Mouse (Mus musculus) hindbrain, embryonic 13.5 days (tissue): ENCODE measurements around the gene Snx25. TPM values are rescaled to one million over a fixed set of nuclear protein-coding genes. Genes with fewer than 3 reads are reported as not detected.
"Not testable (repeated sequence)": the region's sequence is repeated elsewhere in the genome, so short reads cannot be mapped to it uniquely, and the experiment has no call there.

Experiments
- ATAC-seq: fragments of 200-750 bp; cut with Nextera tagmentation; 2 replicates; pipeline ENCODE4 v1.8.0; 2017; ENCODE audit warnings: moderate TSS enrichment; ENCODE audit not compliant: low FRiP score
- H3K27ac ChIP-seq: fragments of 300-500 bp; sonication (generic); 2 replicates; pipeline ENCODE4 v1.5.1; 2015; ENCODE audit warnings: inconsistent platforms, mild to moderate bottlenecking, moderate library complexity
- H3K27me3 ChIP-seq: fragments of 300-500 bp; sonication (generic); 2 replicates; pipeline ENCODE4 v1.6.1; 2015; ENCODE audit warnings: mild to moderate bottlenecking, inconsistent platforms
- H3K36me3 ChIP-seq: fragments of 300-500 bp; sonication (generic); 2 replicates; pipeline ENCODE4 v1.6.1; 2015; ENCODE audit warnings: mild to moderate bottlenecking, inconsistent platforms
- H3K4me1 ChIP-seq: fragments of 300-500 bp; sonication (generic); replicated peaks from 2 replicates; pipeline ENCODE4 v1.6.1; 2015; ENCODE audit warnings: inconsistent platforms
- H3K4me2 ChIP-seq: fragments of 300-500 bp; sonication (generic); 2 replicates; pipeline ENCODE4 v1.6.1; 2015; ENCODE audit warnings: inconsistent platforms, mild to moderate bottlenecking, moderate library complexity
- H3K4me3 ChIP-seq: fragments of 300-500 bp; sonication (generic); 2 replicates; pipeline ENCODE4 v1.5.1; 2015; ENCODE audit warnings: mild to moderate bottlenecking, inconsistent platforms
- H3K9ac ChIP-seq: fragments of 300-500 bp; sonication (generic); 2 replicates; pipeline ENCODE4 v1.6.1; 2015; ENCODE audit warnings: mild to moderate bottlenecking, inconsistent platforms
- H3K9me3 ChIP-seq: fragments of 300-500 bp; sonication (generic); 2 replicates; pipeline ENCODE4 v1.6.1; 2016; ENCODE audit warnings: inconsistent platforms
- WGBS: fragments of 180-500 bp; shearing (Covaris S2); methylation state at CpG from one replicate; pipeline ENCODE4 v1.1.7; 2015; 5-methylcytosine and 5-hydroxymethylcytosine counted together
- polyA plus RNA-seq: library from polyadenylated mRNA; unstranded; fragments of >200 nt; fragmentation: Nextera tagmentation; extraction: Ambion mirVana; gene quantifications from 2 replicates; pipeline ENCODE4 v1.2.1, GENCODE M21; 2015

Gene Snx25
- polyA plus RNA-seq, 1 experiment from 2014 or later, result 6.4 TPM

- no peak for ATAC-seq
- 92% methylated on average over 2 of the region's 2 CpGs for WGBS
- Histone ChIP-seq H3K27me3 (no peaks in the 10 kb centered on the region), H3K4me2 (no peak overlapping the region), H3K27ac (no peak overlapping the region), H3K4me3 (no peak overlapping the region), H3K4me1 (no peaks in the 10 kb centered on the region), H3K9ac (no peak overlapping the region), H3K9me3 (no peaks in the 10 kb centered on the region), H3K36me3 (no peaks in the 10 kb centered on the region)
These were observed 29.5 kb downstream of the Snx25 start for GRCm38 (mm10) chr8:46122498-46122897.

GRCm38 (mm10) chr8:46119176-46119575 is 32.8 kb downstream of the Snx25 start:
- H3K4me3 ChIP-seq, result no peak overlapping the region
- WGBS, result 96% methylated on average over 3 of the region's 3 CpGs
- no peak overlapping the region for H3K9ac ChIP-seq
- H3K4me2 ChIP-seq, result no peak overlapping the region
- no peak overlapping the region for H3K27ac ChIP-seq
- no peak for ATAC-seq
- H3K4me1 ChIP-seq, result no peaks in the 10 kb centered on the region
- H3K36me3 ChIP-seq, result peaks cover 10% of the 10 kb centered on the region
- H3K9me3 ChIP-seq, result no peaks in the 10 kb centered on the region
- no peaks in the 10 kb centered on the region for H3K27me3 ChIP-seq

GRCm38 (mm10) chr8:46117172-46117571 is 34.8 kb downstream of the Snx25 start:
- Histone ChIP-seq H3K4me1 (no peaks in the 10 kb centered on the region), H3K4me3 (no peak overlapping the region), H3K9me3 (no peaks in the 10 kb centered on the region), H3K4me2 (no peak overlapping the region), H3K27ac (no peak overlapping the region), H3K9ac (no peak overlapping the region), H3K27me3 (no peaks in the 10 kb centered on the region), H3K36me3 (peaks cover 10% of the 10 kb centered on the region)
- WGBS, result 88% methylated on average over 3 of the region's 3 CpGs
- ATAC-seq, result no peak

GRCm38 (mm10) chr8:46113421-46114170 is 38.4 kb downstream of the Snx25 start:
- H3K4me3 ChIP-seq, H3K9me3 ChIP-seq, ATAC-seq, H3K27me3 ChIP-seq, H3K27ac ChIP-seq, H3K4me1 ChIP-seq, H3K4me2 ChIP-seq, H3K9ac ChIP-seq: not testable (repeated sequence)
- H3K36me3 ChIP-seq, result peaks cover 10% of the 10 kb centered on the region

GRCm38 (mm10) chr8:46107690-46108089 is 44.3 kb downstream of the Snx25 start:
- H3K4me1 ChIP-seq, result 0 out of 2 replicates have a peak, but pooled peaks cover 3% of the 10 kb centered on the region
- no peak overlapping the region for H3K27ac ChIP-seq
- ATAC-seq, result no peak
- H3K36me3 ChIP-seq, result peaks cover 14% of the 10 kb centered on the region
- H3K9me3 ChIP-seq, result no peaks in the 10 kb centered on the region
- no peak overlapping the region for H3K9ac ChIP-seq
- no peaks in the 10 kb centered on the region for H3K27me3 ChIP-seq
- no peak overlapping the region for H3K4me3 ChIP-seq
- no peak overlapping the region for H3K4me2 ChIP-seq

GRCm38 (mm10) chr8:46103434-46103833 is 48.5 kb downstream of the Snx25 start:
- Histone ChIP-seq H3K27ac (no peak overlapping the region), H3K4me2 (no peak overlapping the region), H3K4me1 (no peaks in the 10 kb centered on the region), H3K9ac (no peak overlapping the region), H3K27me3 (no peaks in the 10 kb centered on the region), H3K4me3 (no peak overlapping the region), H3K36me3 (peaks cover 40% of the 10 kb centered on the region), H3K9me3 (peaks cover 10% of the 10 kb centered on the region)
- no peak for ATAC-seq
- 95% methylated on average over 11 of the region's 11 CpGs for WGBS

- Histone ChIP-seq H3K4me3 (no peak overlapping the region), H3K27ac (no peak overlapping the region), H3K9me3 (no peaks in the 10 kb centered on the region), H3K36me3 (peaks cover 7% of the 10 kb centered on the region; the same call in 1 of the 2 replicates), H3K4me1 (no peaks in the 10 kb centered on the region), H3K4me2 (no peak overlapping the region), H3K9ac (no peak overlapping the region), H3K27me3 (no peaks in the 10 kb centered on the region)
- 87% methylated on average over 6 of the region's 6 CpGs for WGBS
- ATAC-seq, result no peak
These were observed 59.1 kb downstream of the Snx25 start for GRCm38 (mm10) chr8:46092667-46093360.

- 83% methylated on average over 5 of the region's 5 CpGs for WGBS
- peaks cover 17% of the 10 kb centered on the region for H3K36me3 ChIP-seq
- no peaks in the 10 kb centered on the region for H3K9me3 ChIP-seq
- no peak overlapping the region for H3K4me3 ChIP-seq
- H3K9ac ChIP-seq, result no peak overlapping the region
- no peaks in the 10 kb centered on the region for H3K27me3 ChIP-seq
- H3K27ac ChIP-seq, result no peak overlapping the region
- no peak for ATAC-seq
- no peak overlapping the region for H3K4me2 ChIP-seq
- no peaks in the 10 kb centered on the region for H3K4me1 ChIP-seq
These were observed 68.8 kb downstream of the Snx25 start for GRCm38 (mm10) chr8:46083141-46083540.

GRCm38 (mm10) chr8:46081030-46081429 is 70.9 kb downstream of the Snx25 start:
- ATAC-seq, result no peak
- Histone ChIP-seq H3K36me3 (peaks cover 17% of the 10 kb centered on the region), H3K4me1 (no peaks in the 10 kb centered on the region), H3K27ac (no peak overlapping the region), H3K27me3 (no peaks in the 10 kb centered on the region), H3K4me3 (no peak overlapping the region), H3K4me2 (no peak overlapping the region), H3K9ac (no peak overlapping the region), H3K9me3 (no peaks in the 10 kb centered on the region)
- WGBS, result 84% methylated on average over 2 of the region's 2 CpGs

- H3K9me3 ChIP-seq, result no peaks in the 10 kb centered on the region
- 84% methylated on average over 6 of the region's 6 CpGs for WGBS
- no peak overlapping the region for H3K4me2 ChIP-seq
- no peak overlapping the region for H3K9ac ChIP-seq
- peaks cover 17% of the 10 kb centered on the region for H3K36me3 ChIP-seq
- ATAC-seq, result no peak
- no peaks in the 10 kb centered on the region for H3K27me3 ChIP-seq
- no peak overlapping the region for H3K4me3 ChIP-seq
- H3K27ac ChIP-seq, result no peak overlapping the region
- no peaks in the 10 kb centered on the region for H3K4me1 ChIP-seq
These were observed 73.1 kb downstream of the Snx25 start for GRCm38 (mm10) chr8:46078866-46079265.

GRCm38 (mm10) chr8:46075223-46075622 is 76.7 kb downstream of the Snx25 start:
- H3K9me3 ChIP-seq, result no peaks in the 10 kb centered on the region
- H3K4me3 ChIP-seq, result no peak overlapping the region
- no peak overlapping the region for H3K9ac ChIP-seq
- no peak overlapping the region for H3K27ac ChIP-seq
- H3K36me3 ChIP-seq, result peaks cover 25% of the 10 kb centered on the region
- no peaks in the 10 kb centered on the region for H3K4me1 ChIP-seq
- H3K27me3 ChIP-seq, result no peaks in the 10 kb centered on the region
- no peak overlapping the region for H3K4me2 ChIP-seq
- WGBS, result 96% methylated on average over 5 of the region's 5 CpGs
- ATAC-seq, result no peak

GRCm38 (mm10) chr8:46073540-46074140 is 78.3 kb downstream of the Snx25 start:
- WGBS, result 91% methylated on average over 2 of the region's 2 CpGs
- Histone ChIP-seq H3K27ac (no peak overlapping the region), H3K27me3 (no peaks in the 10 kb centered on the region), H3K9ac (no peak overlapping the region), H3K4me3 (no peak overlapping the region), H3K36me3 (peaks cover 12% of the 10 kb centered on the region), H3K9me3 (no peaks in the 10 kb centered on the region), H3K4me1 (no peaks in the 10 kb centered on the region), H3K4me2 (no peak overlapping the region)
- no peak for ATAC-seq
